ENCODE assay signal across 15 mouse cellular contexts in the genomic region with DNA sequence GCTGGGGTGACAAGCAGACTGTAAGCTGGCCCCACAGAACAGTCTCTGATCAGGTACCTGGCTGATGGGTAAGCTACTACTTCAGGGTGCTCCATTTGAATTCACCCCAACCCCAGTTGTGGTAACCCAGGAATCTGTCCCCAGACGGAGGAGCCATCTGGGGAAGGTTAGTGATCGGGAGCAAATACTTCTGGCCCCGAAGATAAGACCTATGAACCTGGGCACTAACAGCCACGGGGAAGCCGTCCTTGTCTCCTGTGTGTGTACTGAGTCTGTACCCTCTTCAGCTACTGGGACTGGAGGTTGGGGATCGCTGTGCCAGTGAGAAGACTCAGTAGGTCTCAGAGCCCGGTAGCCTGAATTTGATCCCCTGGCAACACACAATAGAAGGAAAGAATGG.
"Had no signal": no experiment of that assay in that cellular context is flagged by ENCODE, and none has a peak within 500 bp of the region (broad histone marks: within the 10 kb centered on the region; RNA-seq: fewer than 3 reads in every experiment).

No protein-coding gene starts in this region.

- H3K9me3 ChIP-seq: intestine, embryonic 15.5 days; limb, embryonic 10.5 days; limb, embryonic 13.5 days; midbrain, embryonic 10.5 days; midbrain, embryonic 13.5 days had no signal

- H3K36me3 ChIP-seq: intestine, embryonic 15.5 days; limb, embryonic 10.5 days; limb, embryonic 13.5 days; midbrain, embryonic 10.5 days; midbrain, embryonic 13.5 days had no signal

- H3K27ac ChIP-seq: intestine, embryonic 15.5 days; limb, embryonic 10.5 days; limb, embryonic 13.5 days; midbrain, embryonic 10.5 days; midbrain, embryonic 13.5 days had no signal

- H3K9ac ChIP-seq: intestine, embryonic 15.5 days; limb, embryonic 13.5 days; midbrain, embryonic 13.5 days had no signal

- H3K27me3 ChIP-seq: limb, embryonic 13.5 days had no signal

- DNase-seq: kidney, adult 18-20 months; kidney, adult 9 months; kidney, postnatal 14 days; kidney, postnatal 4 days; lung, adult 2 months; lung, postnatal 14 days; lung, postnatal 4 days; thymus, adult 2 months; thymus, postnatal 14 days; thymus, postnatal 4 days had no signal

- H3K4me2 ChIP-seq: intestine, embryonic 15.5 days; limb, embryonic 13.5 days; midbrain, embryonic 13.5 days had no signal

- H3K4me3 ChIP-seq: intestine, embryonic 15.5 days; limb, embryonic 10.5 days; limb, embryonic 13.5 days; midbrain, embryonic 10.5 days; midbrain, embryonic 13.5 days had no signal

- ATAC-seq: intestine, embryonic 15.5 days; midbrain, embryonic 13.5 days had no signal
